Mouse (Mus musculus) gastrocnemius, adult 18-20 months (tissue): ENCODE measurements around the gene Cdv3. TPM values are rescaled to one million over a fixed set of nuclear protein-coding genes. Genes with fewer than 3 reads are reported as not detected.
"Not testable (repeated sequence)": the region's sequence is repeated elsewhere in the genome, so short reads cannot be mapped to it uniquely, and the experiment has no call there.

Experiments
- DNase-seq: peaks from one replicate; pipeline ENCODE4 v3.0.0; 2021; ENCODE audit warnings: low spot score
- total RNA-seq, 2 experiments: library from RNA; stranded (reverse); gene quantifications; 2 replicates each; pipeline ENCODE4 v1.2.3; 2021

Gene Cdv3
- total RNA-seq, 2 experiments from 2014 or later: 205 to 250 TPM

GRCm38 (mm10) chr9:103376346-103377320, 11.0 kb upstream of the Cdv3 start:
- DNase-seq: no peak

- peak; percentile 25 for DNase-seq
Observed at GRCm38 (mm10) chr9:103372271-103373010, 6.8 kb upstream of the Cdv3 start.

- DNase-seq: no peak
Observed at GRCm38 (mm10) chr9:103369951-103370350, 4.3 kb upstream of the Cdv3 start.

GRCm38 (mm10) chr9:103366356-103366755, 716 bp upstream of the Cdv3 start:
- DNase-seq: no peak

GRCm38 (mm10) chr9:103364601-103365289, 895 bp downstream of the Cdv3 start:
- peak; percentile 57 for DNase-seq

GRCm38 (mm10) chr9:103363730-103364417, 1.8 kb downstream of the Cdv3 start:
- no peak for DNase-seq

- DNase-seq: no peak
Observed at GRCm38 (mm10) chr9:103363088-103363487, 2.6 kb downstream of the Cdv3 start.

- no peak for DNase-seq
Observed at GRCm38 (mm10) chr9:103360642-103361041, 5.0 kb downstream of the Cdv3 start.

- no peak for DNase-seq
Observed at GRCm38 (mm10) chr9:103358545-103358944, 7.1 kb downstream of the Cdv3 start.

GRCm38 (mm10) chr9:103357893-103358292, 7.7 kb downstream of the Cdv3 start:
- DNase-seq: no peak

GRCm38 (mm10) chr9:103353500-103354260, 12.0 kb downstream of the Cdv3 start:
- DNase-seq: not testable (repeated sequence)

GRCm38 (mm10) chr9:103348791-103349190, 16.8 kb downstream of the Cdv3 start:
- no peak for DNase-seq

GRCm38 (mm10) chr9:103347996-103348490, 17.6 kb downstream of the Cdv3 start:
- no peak for DNase-seq

- no peak for DNase-seq
Observed at GRCm38 (mm10) chr9:103347045-103347444, 18.6 kb downstream of the Cdv3 start.

GRCm38 (mm10) chr9:103336912-103337311, 28.7 kb downstream of the Cdv3 start:
- no peak for DNase-seq

GRCm38 (mm10) chr9:103332663-103333062, 33.0 kb downstream of the Cdv3 start:
- no peak for DNase-seq

- no peak for DNase-seq
Observed at GRCm38 (mm10) chr9:103326449-103326848, 39.2 kb downstream of the Cdv3 start.

GRCm38 (mm10) chr9:103324678-103325077, 41.0 kb downstream of the Cdv3 start:
- no peak for DNase-seq

GRCm38 (mm10) chr9:103309832-103310231, 55.8 kb downstream of the Cdv3 start:
- no peak for DNase-seq
